ENCODE assay signal across 26 mouse cellular contexts in genomic region chr11:66872773-66873470, GRCm38 (mm10). TPM values are rescaled to one million over a fixed set of nuclear protein-coding genes. Genes with fewer than 3 reads are reported as not detected.
"Had no signal": no experiment of that assay in that cellular context is flagged by ENCODE, and none has a peak within 500 bp of the region (broad histone marks: within the 10 kb centered on the region; RNA-seq: fewer than 3 reads in every experiment).

No protein-coding gene starts in this region.

- H3K4me1 ChIP-seq: embryonic facial prominence, embryonic 10.5 days; embryonic facial prominence, embryonic 12.5 days; embryonic facial prominence, embryonic 13.5 days; embryonic facial prominence, embryonic 15.5 days; forebrain, embryonic 12.5 days; forebrain, embryonic 13.5 days; forebrain, embryonic 15.5 days; heart, embryonic 10.5 days had no signal

- H3K4me3 ChIP-seq: embryonic facial prominence, embryonic 10.5 days; embryonic facial prominence, embryonic 12.5 days; embryonic facial prominence, embryonic 13.5 days; embryonic facial prominence, embryonic 15.5 days; erythroblast, embryonic 14.5 days; forebrain, embryonic 10.5 days; forebrain, embryonic 12.5 days; forebrain, embryonic 13.5 days; forebrain, embryonic 15.5 days; gastrocnemius, adult 2 months; heart, adult 2 months; heart, embryonic 10.5 days had no signal

- H3K27me3 ChIP-seq: embryonic facial prominence, embryonic 13.5 days; embryonic facial prominence, embryonic 15.5 days; forebrain, embryonic 12.5 days; forebrain, embryonic 13.5 days; forebrain, embryonic 15.5 days had no signal

- H3K9ac ChIP-seq: embryonic facial prominence, embryonic 12.5 days; embryonic facial prominence, embryonic 13.5 days; embryonic facial prominence, embryonic 15.5 days; forebrain, embryonic 12.5 days; forebrain, embryonic 13.5 days; forebrain, embryonic 15.5 days; forebrain, postnatal 0 days had no signal

- H3K4me2 ChIP-seq: embryonic facial prominence, embryonic 12.5 days; embryonic facial prominence, embryonic 13.5 days; embryonic facial prominence, embryonic 15.5 days; forebrain, embryonic 12.5 days; forebrain, embryonic 13.5 days; forebrain, embryonic 15.5 days; heart, embryonic 11.5 days had no signal

- H3K36me3 ChIP-seq: embryonic facial prominence, embryonic 10.5 days; embryonic facial prominence, embryonic 12.5 days; embryonic facial prominence, embryonic 13.5 days; embryonic facial prominence, embryonic 15.5 days; forebrain, embryonic 10.5 days; forebrain, embryonic 12.5 days; forebrain, embryonic 15.5 days; heart, embryonic 10.5 days had no signal

- DNase-seq: cerebellum, adult 9-10 months; cerebellum, adult 9-11 months; cerebellum, postnatal 14 days; cerebellum, postnatal 25 days; cerebellum, postnatal 36 days; embryo, embryonic 11 days; forebrain, postnatal 0 days; gastrocnemius, adult 2 months; gastrocnemius, postnatal 10 days; gastrocnemius, postnatal 25 days; gastrocnemius, postnatal 36 days; heart, adult 18-20 months; heart, adult 2 months had no signal

- H3K9me3 ChIP-seq: embryonic facial prominence, embryonic 10.5 days; embryonic facial prominence, embryonic 12.5 days; embryonic facial prominence, embryonic 13.5 days; embryonic facial prominence, embryonic 15.5 days; forebrain, embryonic 10.5 days; forebrain, embryonic 12.5 days; forebrain, embryonic 13.5 days; forebrain, embryonic 15.5 days; heart, embryonic 10.5 days had no signal

- H3K27ac ChIP-seq: embryonic facial prominence, embryonic 10.5 days; embryonic facial prominence, embryonic 12.5 days; embryonic facial prominence, embryonic 13.5 days; embryonic facial prominence, embryonic 15.5 days; forebrain, embryonic 10.5 days; forebrain, embryonic 12.5 days; forebrain, embryonic 13.5 days; forebrain, embryonic 15.5 days; gastrocnemius, adult 2 months; heart, adult 2 months; heart, embryonic 10.5 days had no signal

RNA-seq across cellular contexts. Expression of gene Pirt, which starts 38.9 kb away (rescaled TPM):
- total RNA-seq: common myeloid progenitor, adult 5-6 weeks; granulocyte monocyte progenitor cell, adult 5-6 weeks had no signal
- polyA plus RNA-seq: forebrain, embryonic 15.5 days had no signal
